Mouse (Mus musculus) left cerebral cortex, adult 18-20 months (tissue): ENCODE results near the gene Bst2. TPM values are rescaled to one million over a fixed set of nuclear protein-coding genes. Genes with fewer than 3 reads are reported as not detected.

Experiments used
- DNase-seq, 2 experiments: peaks; one replicate each; pipeline ENCODE4 v3.0.0; 2021 to 2022; ENCODE audit warnings: low spot score in 2 of 2, mixed read lengths in 1 of 2
- total RNA-seq, 2 experiments: library from RNA; stranded (reverse); gene quantifications; 2 replicates each; pipeline ENCODE4 v1.2.3; 2021

Bst2 gene
- total RNA-seq, 2 experiments from 2014 or later, result 4.7 to 6.9 TPM

GRCm38 (mm10) chr8:71560765-71561164, 23.5 kb upstream of the Bst2 start:
- DNase-seq, result no peak

GRCm38 (mm10) chr8:71560071-71560470, 22.8 kb upstream of the Bst2 start:
- no peak for DNase-seq

DNA sequence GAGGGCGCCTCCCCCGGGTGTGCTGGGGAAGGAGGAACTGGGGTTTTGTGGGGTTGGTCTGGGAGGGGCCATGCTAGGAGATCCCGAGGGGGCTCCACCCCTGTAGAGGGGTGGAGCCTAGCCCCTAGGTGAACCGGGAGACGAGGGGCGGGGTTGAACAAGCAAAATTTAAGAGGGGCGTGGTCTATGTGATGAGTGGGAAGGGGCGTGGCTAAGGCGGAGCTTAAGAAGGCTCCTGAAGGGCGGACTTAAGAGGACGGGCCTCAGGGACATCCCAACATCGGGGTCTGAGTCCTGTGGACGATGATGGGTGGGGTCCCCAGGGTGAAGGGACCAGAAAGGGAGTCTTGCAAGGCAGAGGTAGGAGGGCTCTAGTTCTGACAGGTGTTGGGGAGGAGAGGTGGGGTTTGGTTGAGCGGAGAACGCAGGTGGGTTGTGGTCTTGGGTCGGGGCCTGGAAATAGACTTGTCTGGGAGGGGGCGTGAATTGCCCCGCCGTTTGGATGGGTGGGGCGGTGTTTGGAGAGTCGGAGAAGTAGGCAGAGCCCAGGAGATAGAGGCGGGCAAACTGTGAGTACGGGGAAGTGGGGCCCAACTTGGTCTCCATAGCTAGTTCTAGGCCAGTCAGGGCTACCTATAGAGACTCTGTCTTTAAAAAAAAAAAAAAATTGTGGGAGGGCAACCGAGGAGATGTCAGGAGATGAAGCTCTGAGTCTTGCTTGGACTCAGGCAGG, 21.9 kb upstream of the Bst2 start:
- no peak for DNase-seq

DNA sequence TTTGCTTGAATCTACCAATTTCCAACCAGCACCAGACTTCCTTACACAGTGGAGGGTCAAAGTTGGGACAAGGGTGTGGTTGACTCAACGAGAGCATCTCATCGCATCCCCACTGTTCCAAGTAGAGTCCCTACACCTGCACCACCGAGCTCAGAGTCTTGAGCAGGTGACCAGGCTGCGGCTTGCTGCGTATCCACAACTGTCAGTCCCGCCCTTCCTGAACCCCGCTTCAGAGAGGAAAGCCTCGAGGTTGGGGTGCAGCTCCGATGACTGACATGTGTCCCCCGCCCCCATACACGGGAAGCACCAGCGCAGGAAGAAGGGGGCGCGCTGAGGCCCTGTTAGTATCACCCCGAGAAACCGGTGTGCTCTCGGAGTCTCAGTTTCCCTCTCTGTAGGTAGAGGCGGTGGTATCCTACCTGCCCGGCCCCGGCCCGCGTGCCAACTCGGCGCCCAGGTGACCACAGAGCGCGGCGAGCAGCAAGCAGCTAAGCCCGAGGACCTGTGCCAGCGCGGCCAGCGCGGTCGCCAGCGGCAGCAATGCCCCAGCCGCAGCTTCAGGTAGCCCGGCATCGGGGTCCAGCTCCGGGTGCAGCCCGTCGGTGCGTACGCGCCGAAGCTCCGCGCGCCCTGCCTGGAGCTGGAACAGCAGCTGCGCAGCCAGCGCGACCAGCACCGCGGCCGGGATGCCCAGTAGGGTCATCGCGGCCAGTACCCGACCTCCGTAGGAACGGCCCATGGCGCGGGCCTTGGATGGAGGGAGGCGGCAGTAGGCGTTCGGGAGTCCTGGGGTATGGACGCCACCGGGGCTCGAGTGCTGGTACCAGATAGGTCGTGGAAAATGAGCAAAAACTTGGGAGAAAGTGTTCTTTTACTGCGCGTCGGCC, 21.1 kb upstream of the Bst2 start, which contains the start of gene Tmem221:
Tmem221 (minus strand) TSS at position 801 of the 887 bp plus-strand sequence.
- DNase-seq, result no peak

DNA sequence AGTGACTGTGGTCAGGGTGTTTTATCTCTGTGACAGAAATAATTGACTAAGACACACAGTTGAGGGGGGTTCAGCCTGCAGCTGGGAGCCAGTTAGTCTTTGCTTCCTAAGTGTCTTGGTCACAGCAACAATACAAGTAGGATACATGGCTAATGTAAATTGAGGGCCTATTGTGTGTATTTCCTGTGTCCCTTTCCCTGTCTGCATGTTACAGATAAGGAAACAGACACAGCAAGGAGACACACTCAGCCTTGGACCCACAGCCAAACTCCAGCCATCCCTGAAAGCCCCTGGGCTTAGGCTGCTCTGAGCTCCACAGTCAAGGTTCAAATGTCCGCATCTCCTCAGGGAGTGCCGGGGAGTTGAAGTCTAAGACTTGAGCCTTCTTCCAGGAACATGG, 17.4 kb upstream of the Bst2 start:
- DNase-seq, result no peak

- DNase-seq, result no peak
Observed at GRCm38 (mm10) chr8:71554001-71554400, 16.7 kb upstream of the Bst2 start.

DNA sequence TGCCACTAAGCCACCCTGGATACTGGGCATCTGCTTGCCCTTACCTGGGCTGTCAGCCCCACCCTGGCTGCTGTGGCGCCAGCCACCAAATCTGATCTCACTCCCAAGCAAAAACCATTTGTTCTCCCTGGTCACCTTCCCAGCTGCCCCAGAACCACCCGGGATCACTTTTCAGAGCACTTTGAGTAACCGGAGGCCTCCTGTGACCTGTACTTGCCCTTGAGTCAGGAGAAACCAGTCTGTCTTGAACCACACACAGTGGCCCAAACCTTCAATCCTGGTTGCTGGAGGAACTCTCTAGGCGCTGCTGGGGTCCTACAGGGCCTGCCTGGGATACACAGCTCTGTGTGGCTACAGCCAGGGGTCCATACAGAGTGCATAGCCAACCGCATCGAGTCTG, 15.5 kb upstream of the Bst2 start:
- no peak for DNase-seq

GRCm38 (mm10) chr8:71550754-71551153, 13.5 kb upstream of the Bst2 start:
- DNase-seq, result no peak

GRCm38 (mm10) chr8:71547590-71547989, 10.3 kb upstream of the Bst2 start:
- no peak for DNase-seq

DNA sequence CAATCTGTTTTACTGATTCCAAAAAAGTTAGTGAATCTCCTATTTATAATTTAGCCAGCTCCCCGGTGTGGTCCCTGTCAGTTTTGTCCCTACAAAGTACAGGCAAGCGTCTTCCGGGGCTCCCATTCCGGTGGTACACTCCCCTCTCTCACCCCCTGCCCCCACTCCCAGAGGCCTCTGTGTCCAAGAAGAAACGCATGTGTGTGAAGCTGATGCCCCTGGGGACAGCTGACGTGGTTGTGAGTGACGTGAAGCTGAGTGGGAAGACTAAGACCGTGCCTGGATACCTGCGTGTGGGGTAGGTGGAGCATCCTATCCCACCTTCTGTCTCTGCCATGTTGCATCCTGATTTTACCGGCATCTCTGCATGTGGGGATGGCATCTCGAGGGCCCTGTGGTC, 7.8 kb upstream of the Bst2 start:
- DNase-seq, result no peak

- no peak for DNase-seq
Observed at GRCm38 (mm10) chr8:71543755-71544154, 6.5 kb upstream of the Bst2 start.

GRCm38 (mm10) chr8:71542632-71543343, 5.5 kb upstream of the Bst2 start, which contains the start of gene Mvb12a:
TSS of gene Mvb12a (plus strand) at chr8:71542922.
- DNase-seq, result peak; percentile 96 to 97

- peak in 1 of 2 experiments; percentile 25 for DNase-seq
Observed at GRCm38 (mm10) chr8:71535663-71536062, 1.6 kb downstream of the Bst2 start.

GRCm38 (mm10) chr8:71534263-71534810, 2.9 kb downstream of the Bst2 start:
- DNase-seq, result no peak

GRCm38 (mm10) chr8:71530735-71531467, 6.4 kb downstream of the Bst2 start:
- DNase-seq, result peak; percentile 30 to 36

GRCm38 (mm10) chr8:71528362-71529073, 8.7 kb downstream of the Bst2 start:
- no peak for DNase-seq

DNA sequence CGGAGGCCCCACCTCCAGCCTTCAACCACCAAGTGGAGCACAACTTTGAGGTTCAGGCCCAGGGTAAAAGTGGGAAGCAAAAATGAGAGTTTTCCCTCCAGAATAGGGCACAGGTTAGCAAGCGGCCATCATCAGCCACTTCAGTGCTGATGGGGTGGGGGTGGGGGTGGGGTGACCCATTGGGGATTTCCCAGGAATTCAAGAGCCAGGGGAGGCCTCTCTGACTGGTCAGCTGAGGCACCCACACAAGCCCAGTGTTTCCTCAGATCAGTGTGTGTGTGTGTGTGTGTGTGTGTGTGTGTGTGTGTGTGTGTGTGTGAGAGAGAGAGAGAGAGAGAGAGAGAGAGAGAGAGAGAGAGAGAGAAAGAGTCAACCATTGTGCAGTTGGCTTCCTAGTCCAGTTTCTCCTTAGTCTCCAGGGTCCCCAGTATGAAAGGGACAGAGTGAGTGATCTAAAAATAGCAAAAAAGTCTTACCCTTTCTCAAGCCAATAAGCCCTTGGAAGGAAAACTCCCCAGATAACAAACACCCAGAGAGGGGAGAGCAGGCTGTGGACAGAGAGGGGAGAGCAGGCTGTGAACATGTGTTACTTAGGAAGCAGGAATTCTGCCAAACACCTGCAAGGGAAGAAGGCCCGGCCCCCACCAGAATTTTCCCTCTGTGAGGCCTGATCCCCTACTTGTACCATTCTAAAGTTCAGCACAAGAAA, 9.9 kb downstream of the Bst2 start:
- DNase-seq, result no peak

DNA sequence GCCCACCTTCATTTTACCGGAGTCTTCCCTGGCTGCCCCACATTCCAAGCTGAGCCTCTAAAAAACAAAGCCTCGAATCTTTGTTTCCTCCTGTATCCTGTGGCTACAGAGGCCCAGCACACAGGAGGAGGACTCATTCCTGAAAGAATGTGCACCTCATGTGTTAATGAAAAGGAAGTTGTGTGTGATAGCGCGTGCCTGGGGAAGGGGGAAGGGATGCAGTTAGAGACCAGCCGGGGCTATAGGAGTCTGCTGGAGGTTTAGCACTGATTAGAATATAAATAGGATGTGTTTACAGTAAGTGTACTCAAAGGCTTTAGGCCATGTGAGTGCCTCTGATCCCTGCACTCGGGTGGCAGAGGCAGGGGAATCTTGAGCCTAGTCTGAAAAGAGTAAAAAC, 11.0 kb downstream of the Bst2 start:
- DNase-seq, result no peak
